Mouse (Mus musculus): Measurements from ENCODE around the gene Tmem62. TPM values are rescaled to one million over a fixed set of nuclear protein-coding genes. Genes with fewer than 3 reads are reported as not detected.

Gene Tmem62
- total RNA-seq, 1 experiment from 2014 or later, result 27.9 TPM

Small RNA genes lying within 50 kb of the gene (microRNA-seq; reads per million reads assigned to microRNA genes)
- 0 reads per million in 2 experiments for gene Gm44325

Other genes with a start within 250 kb of the Tmem62 start
- gene Cdan1, start 126.9 kb upstream of the Tmem62 start, total RNA-seq (2021), result 29.0 and 30.4 TPM in 2 replicates
- gene Ttbk2, start 126.4 kb upstream of the Tmem62 start, total RNA-seq (2021), result 6.3 and 15.1 TPM in 2 replicates
- 27.7 and 40.6 TPM in 2 replicates for gene Ubr1, start 6.3 kb upstream of the Tmem62 start, total RNA-seq (2021)
- gene Ccndbp1, start 31.4 kb downstream of the Tmem62 start, total RNA-seq (2021), result 48.2 and 51.3 TPM in 2 replicates
- not detected in 2 replicates for gene Epb42, start 60.1 kb downstream of the Tmem62 start, total RNA-seq (2021)
- gene Tgm5, start 108.8 kb downstream of the Tmem62 start, total RNA-seq (2021), result not detected in 2 replicates
- gene Tgm7, start 132.8 kb downstream of the Tmem62 start, total RNA-seq (2021), result not detected in 2 replicates
- 19.4 and 21.5 TPM in 2 replicates for gene Adal, start 163.4 kb downstream of the Tmem62 start, total RNA-seq (2021)
- gene Lcmt2, start 163.6 kb downstream of the Tmem62 start, total RNA-seq (2021), result 11.4 and 12.3 TPM in 2 replicates
- gene Tubgcp4, start 193.6 kb downstream of the Tmem62 start, total RNA-seq (2021), result 47.1 and 56.7 TPM in 2 replicates
- gene Zscan29, start 194.1 kb downstream of the Tmem62 start, total RNA-seq (2021), result 20.7 and 22.9 TPM in 2 replicates

Data from adrenal gland, postnatal 25 days (tissue).